Mouse (Mus musculus): Measurements from ENCODE around the gene D430041D05Rik.
"Not testable (repeated sequence)": the region's sequence is repeated elsewhere in the genome, so short reads cannot be mapped to it uniquely, and the experiment has no call there.

The D430041D05Rik gene

DNA sequence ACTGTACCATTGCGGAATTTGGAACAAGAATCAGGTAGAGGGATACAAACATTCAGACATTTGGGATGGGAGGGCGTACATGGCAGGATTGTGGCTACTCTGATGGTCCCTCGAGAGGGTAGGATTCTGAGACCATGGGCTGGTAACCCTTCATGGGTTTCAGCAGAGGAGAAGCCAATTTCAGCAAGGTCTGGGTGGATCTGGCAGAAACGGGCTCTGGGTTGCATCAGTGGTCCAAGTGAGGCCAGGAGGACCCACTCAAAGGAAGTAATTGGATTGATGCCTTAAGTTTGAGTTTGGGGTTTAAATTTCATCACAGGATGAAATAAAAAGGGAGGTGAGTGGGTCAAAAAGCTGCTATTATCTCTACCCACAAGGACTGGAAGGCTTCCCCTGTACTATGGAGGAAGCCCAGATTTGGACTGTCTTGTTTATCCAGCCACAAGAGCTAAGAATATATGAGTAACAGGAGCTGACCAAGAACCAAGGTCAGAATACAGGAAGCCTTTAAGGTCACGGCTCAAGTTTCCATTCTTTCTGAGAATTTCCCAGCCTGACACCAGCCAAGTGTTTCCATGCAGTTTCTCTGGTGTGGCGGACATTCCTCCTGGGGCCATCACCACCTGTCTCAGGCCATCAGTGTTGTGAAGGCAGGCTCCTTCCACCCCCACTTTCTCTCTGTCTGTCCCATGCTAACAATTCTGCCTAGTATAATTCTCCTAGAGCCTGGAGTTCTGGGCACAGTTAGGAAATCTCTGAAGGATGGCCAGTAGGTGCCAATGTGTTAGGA is 260.0 kb downstream of the D430041D05Rik start:
- DNase-seq (ENCODE audit: low read depth), result no peak

- no peak for DNase-seq (ENCODE audit: low read depth)
Measured at GRCm38 (mm10) chr2:104147910-104148561, 262.8 kb downstream of the D430041D05Rik start.

DNA sequence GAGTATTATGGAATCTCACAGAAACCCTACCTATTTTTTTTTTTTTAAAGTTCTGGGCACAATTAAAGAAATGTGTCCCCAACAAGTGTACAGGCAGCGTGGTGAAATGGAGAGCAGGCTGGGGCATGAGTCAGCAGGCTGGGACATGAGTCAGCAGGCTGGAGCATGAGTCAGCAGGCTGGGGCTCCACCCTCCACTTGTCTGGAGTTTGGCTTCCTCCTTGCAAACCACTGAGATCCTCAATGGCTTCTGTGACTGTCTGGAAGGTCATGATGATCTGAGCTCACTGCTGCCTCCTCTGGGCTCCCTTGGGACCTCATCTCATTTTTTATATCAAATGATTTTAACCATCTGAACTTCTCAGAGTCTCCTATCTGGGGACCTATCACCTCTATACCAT is 264.8 kb downstream of the D430041D05Rik start:
- peak; percentile 88 for DNase-seq (ENCODE audit: low read depth)

GRCm38 (mm10) chr2:104144004-104144403 is 266.8 kb downstream of the D430041D05Rik start:
- no peak for DNase-seq (ENCODE audit: low read depth)

- DNase-seq (ENCODE audit: low read depth), result no peak
Measured at GRCm38 (mm10) chr2:104142140-104142539, 268.7 kb downstream of the D430041D05Rik start.

DNA sequence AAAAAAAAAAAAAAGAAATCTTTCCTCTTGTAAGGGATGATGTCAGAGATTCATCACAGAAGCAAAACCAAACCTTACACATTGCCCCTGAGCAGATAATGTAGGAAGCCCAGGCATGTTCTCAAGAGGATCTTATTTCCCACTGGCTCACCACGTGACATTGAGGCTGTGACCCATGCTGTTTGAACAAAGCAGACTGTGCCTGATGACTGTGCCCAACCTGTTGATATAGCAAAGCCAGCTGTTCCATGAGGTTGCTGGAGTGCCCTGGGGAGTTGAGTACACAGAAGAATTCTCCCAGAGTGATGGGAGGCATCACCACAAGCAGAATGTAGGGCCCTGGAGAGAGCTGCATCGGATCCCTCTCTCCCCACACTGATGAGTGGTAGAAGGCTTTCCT is 274.9 kb downstream of the D430041D05Rik start:
- no peak for DNase-seq (ENCODE audit: low read depth)

DNA sequence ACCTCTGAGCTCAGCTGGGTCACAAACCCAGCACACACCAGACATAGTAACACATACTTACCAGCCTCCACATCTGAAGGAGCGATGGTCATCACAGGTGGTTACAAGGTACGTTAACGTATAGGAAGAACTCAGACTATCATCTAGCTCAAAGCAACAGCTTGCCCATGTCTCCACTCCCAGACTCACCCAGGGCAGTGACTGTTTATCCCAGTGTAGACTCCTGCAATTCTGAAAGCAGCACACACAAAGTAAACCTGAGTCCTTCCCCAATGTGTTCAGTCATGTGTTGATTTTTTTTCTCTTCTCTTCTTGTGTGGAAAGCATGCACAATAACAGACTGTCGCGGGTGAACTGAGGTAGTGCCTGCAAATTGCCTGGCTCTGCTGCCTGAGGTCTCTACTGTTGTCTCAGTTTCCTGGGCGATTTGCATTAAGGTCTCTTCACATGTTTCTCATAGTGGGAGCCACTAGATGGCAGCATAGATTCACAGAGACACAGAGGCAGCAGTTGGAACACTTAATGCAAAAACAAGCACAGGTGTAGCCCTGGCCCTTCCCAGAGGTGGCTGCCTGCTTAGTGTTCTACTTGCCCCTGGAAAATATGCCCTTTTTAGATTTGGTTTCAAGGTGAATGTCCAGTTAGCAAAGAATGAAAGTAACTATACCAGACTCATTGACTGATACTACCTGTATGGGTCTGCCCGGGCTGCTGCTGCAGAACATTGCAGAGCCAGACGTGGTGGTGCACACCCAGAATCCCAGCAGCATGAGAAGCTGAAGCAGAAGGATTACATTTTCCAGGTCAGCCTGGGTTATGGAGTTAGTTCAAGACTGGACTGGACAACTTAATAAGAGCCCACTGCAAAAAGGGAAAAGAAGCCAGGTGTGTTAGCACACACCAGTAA is 276.4 kb downstream of the D430041D05Rik start:
- DNase-seq (ENCODE audit: low read depth), result peak; percentile 87

DNA sequence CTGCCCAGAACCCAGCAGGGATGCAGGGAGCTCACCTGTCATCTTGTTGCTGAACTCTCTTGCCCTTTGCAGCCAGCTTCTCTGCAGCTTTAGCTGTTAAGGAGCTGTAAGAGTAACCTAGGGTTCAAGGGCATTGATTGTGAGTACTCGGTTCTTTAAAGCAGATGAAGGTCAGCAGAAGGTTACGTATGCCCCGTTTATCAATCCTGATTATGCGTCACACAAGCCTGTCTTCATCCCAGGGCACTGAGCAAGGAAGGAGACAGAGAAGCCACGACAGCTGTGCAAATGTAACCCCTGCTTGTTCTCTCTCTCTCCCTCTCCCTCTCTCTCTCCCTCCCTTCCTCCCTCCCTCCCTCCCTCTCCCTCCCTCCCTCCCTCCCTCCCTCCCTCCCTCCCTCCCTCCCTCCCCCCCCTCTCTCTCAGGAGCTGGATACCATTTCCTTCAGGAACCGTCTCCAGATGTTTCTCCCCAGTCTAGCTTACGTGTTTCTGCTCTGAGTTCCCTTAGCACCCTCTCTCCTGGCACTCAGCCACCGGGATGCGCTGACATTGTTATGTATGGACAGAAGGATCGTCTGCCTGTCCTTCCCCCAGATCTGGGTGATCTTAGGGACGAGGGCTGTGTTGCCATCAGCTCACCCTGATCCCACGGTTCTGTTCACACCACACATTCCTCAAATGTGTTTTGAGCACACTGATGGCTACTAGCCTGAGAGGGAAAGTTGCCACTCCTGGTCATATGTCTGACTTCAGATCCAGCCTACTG is 277.6 kb downstream of the D430041D05Rik start:
- no peak for DNase-seq (ENCODE audit: low read depth)

GRCm38 (mm10) chr2:104132266-104132859 is 278.4 kb downstream of the D430041D05Rik start:
- DNase-seq (ENCODE audit: low read depth), result no peak

DNA sequence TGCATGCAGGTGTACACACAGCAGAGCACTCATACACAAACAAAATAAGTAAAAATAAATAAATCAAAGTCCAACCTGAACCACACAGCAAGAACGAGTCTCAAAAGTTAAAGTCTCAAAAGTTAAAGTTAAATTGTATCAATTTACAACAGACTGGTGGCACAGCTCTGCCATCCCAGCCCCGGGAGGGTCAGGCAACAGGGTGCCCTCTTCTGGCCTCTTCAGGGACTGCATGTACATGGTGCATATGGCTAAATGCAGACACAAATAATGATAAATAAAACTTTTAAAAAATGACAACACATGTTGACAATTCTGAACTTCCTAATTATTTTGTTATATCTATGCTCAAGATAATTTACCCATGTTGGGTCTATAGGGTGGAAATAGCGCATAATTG is 279.8 kb downstream of the D430041D05Rik start:
- DNase-seq (ENCODE audit: low read depth), result peak; percentile 51

DNA sequence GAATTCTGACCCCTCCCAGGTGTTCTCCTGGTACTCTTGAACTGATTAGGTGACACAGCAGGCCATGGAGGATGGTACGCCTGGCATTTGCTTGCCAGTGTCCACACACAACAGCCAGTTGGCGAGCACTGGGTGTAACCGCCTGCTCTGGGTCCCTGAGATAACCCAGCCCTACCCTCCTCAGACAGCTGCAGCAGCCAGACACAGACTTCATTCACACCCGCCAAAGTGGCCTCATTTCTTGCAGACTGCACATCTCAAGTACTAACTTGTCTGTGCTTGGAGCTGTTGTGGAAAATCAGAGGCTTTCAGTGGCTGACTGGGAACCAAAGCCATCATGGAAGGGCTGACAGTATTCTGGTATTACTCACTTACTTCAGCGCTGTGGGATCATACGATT is 280.6 kb downstream of the D430041D05Rik start:
- no peak for DNase-seq (ENCODE audit: low read depth)

GRCm38 (mm10) chr2:104128803-104129531 is 281.8 kb downstream of the D430041D05Rik start:
- no peak for DNase-seq (ENCODE audit: low read depth)

DNA sequence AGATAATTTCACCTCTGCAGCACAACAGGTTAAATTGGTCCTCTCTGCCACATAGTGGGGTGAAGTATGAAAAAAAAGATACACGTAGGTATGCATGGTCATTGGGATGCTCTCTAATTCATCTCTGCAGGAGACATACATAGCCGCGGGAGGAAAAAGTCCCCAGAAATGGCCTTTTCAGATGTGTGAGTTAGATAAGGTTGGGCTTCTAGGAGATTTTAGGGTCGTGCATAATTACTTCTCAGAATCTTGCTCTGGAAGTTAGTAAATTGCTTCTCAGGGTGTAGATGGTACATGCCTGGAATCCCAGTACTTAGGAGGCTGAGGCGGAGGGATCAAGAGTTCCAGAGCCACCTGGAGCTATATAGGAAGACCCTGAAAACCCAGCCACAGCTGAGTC is 286.7 kb downstream of the D430041D05Rik start:
- no peak for DNase-seq (ENCODE audit: low read depth)

GRCm38 (mm10) chr2:104123540-104123939 is 287.3 kb downstream of the D430041D05Rik start:
- DNase-seq (ENCODE audit: low read depth), result no peak

GRCm38 (mm10) chr2:104122505-104123378 is 288.1 kb downstream of the D430041D05Rik start, which contains the start of gene A930018P22Rik:
TSS of gene A930018P22Rik (plus strand) at chr2:104122769.
- peak; percentile 92 for DNase-seq (ENCODE audit: low read depth)

DNA sequence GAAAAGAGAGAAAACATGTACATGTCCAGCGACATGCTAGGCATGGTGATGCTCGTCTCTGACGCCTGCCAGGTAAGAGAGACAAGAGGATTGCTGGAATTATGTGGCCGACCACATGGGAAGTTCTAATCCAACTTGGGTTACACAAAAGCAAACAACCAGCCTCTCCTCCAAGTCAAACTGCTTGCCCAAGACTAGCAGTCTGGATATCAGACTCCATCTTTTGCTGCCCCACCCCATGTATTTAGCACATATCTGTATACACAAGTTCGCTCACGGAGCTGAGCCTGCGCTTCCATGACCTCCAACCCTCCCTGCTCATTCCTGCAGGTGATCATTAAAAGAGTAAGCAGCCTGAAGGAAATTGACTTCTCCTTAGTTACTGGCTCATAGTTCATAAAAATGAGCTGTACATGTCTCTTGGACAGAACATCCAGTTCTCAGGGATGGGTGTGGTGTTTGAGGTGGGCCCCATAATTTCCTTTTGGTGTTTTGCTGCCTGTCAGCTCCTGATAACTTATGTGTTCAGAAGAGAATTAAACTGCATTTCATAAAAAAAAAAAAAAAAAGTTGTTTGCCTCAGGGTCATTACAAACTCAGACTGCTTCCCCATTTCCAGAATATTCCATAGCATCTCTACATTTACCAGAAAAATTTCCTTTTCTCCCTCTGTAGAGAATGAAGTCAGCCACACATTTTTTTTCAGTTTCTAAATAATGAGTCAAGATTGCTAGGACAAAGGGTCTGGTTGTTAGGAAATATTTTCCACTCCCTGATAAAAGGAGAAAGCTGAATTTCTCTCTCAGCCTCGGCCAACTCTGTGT is 288.9 kb downstream of the D430041D05Rik start:
- no peak for DNase-seq (ENCODE audit: low read depth)

DNA sequence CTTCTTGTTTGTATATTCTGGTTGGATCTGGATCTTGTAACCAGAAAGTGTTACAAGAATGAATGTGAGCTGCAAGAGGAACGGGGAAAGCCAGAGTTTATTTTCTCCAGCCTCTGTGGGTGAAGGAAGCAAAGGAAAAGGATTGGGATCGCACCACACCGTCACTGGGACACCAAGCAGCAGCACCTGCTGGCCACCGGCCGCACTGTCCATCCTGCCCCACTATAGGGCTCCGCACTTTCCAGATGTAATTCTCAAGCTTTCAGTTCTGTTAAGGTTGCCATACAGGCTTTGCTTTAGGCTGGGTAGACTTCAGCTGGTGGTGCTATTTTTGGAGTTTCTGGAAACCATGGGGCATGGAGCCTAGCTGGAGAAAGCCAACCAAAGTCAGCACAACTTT is 290.5 kb downstream of the D430041D05Rik start:
- no peak for DNase-seq (ENCODE audit: low read depth)

- DNase-seq (ENCODE audit: low read depth), result no peak
Measured at GRCm38 (mm10) chr2:104119097-104119496, 291.7 kb downstream of the D430041D05Rik start.

DNA sequence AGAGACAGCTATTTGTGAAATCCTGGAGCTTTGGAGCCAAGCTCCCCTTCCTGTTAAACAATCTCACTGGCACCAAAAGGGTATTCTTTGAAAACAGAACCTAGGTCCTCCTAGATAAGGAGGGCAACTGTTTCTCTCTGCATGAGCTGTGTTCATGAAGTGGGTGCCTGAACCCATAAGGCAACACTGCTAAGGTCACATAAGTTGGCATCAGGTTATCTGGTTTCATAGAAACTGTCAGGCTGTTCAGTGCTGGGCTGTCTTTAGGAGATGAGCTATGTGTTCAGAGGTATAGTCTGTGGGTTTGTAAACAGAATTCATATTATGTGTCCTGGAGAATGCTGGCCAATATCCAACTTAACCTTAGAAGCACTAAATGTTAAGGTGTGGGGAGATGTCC is 293.6 kb downstream of the D430041D05Rik start:
- DNase-seq (ENCODE audit: low read depth), result not testable (repeated sequence)

Measured in NIH3T3 (cell line).